Mouse (Mus musculus) small intestine, adult 2 months (tissue): ENCODE measurements around the gene Grm4. TPM values are rescaled to one million over a fixed set of nuclear protein-coding genes. Genes with fewer than 3 reads are reported as not detected.

Source experiments
- H3K27ac ChIP-seq: fragments of 200-500 bp; 2 replicates; pipeline ENCODE4 v1.5.1; 2012; ENCODE audit warnings: low read depth, low read length, control low read depth, inconsistent platforms; ENCODE audit not compliant: insufficient read depth
- H3K27me3 ChIP-seq: fragments of 200-500 bp; 2 replicates; pipeline ENCODE4 v1.6.1; 2012; ENCODE audit warnings: mild to moderate bottlenecking, moderate library complexity, low read length, inconsistent platforms; ENCODE audit not compliant: control insufficient read depth, insufficient read depth
- H3K36me3 ChIP-seq: fragments of 200-500 bp; 2 replicates; pipeline ENCODE4 v1.6.1; 2012; ENCODE audit warnings: mild to moderate bottlenecking, low read length, control low read depth, inconsistent platforms; ENCODE audit not compliant: control insufficient read depth, insufficient read depth
- H3K4me1 ChIP-seq: fragments of 200-500 bp; 2 replicates; pipeline ENCODE4 v1.6.1; 2012; ENCODE audit warnings: low read length, inconsistent platforms, mixed read lengths; ENCODE audit not compliant: control insufficient read depth, insufficient read depth, insufficient read length
- H3K4me3 ChIP-seq: fragments of 200-500 bp; 2 replicates; pipeline ENCODE4 v1.5.1; 2012; ENCODE audit warnings: low read depth, mild to moderate bottlenecking, control low read depth, inconsistent platforms, low read length, moderate library complexity
- CTCF ChIP-seq: fragments of 200-500 bp; IDR thresholded peaks from 2 replicates; pipeline ENCODE4 v1.5.1; 2012; ENCODE audit warnings: low read depth, mild to moderate bottlenecking, control low read depth, inconsistent platforms, low read length, moderate library complexity, mixed read lengths; ENCODE audit not compliant: insufficient replicate concordance, insufficient read length; ENCODE audit errors: extremely low read depth
- POLR2A ChIP-seq: fragments of 200-500 bp; IDR thresholded peaks from 2 replicates; pipeline ENCODE4 v1.6.1; 2012; ENCODE audit warnings: low read depth, mild to moderate bottlenecking, control low read depth, inconsistent platforms, low read length, moderate library complexity
- WGBS: fragments of 180-500 bp; shearing (Covaris S2); methylation state at CpG from one replicate; pipeline ENCODE4 v1.1.7; 2018; 5-methylcytosine and 5-hydroxymethylcytosine counted together
- polyA plus RNA-seq: library from polyadenylated mRNA; depleted of rRNA; stranded (reverse); fragments of >200 nt; gene quantifications from 2 replicates; pipeline ENCODE4 v1.2.3, GENCODE M21; 2012

Gene Grm4
- polyA plus RNA-seq, 1 experiment, result 4.1 TPM

DNA sequence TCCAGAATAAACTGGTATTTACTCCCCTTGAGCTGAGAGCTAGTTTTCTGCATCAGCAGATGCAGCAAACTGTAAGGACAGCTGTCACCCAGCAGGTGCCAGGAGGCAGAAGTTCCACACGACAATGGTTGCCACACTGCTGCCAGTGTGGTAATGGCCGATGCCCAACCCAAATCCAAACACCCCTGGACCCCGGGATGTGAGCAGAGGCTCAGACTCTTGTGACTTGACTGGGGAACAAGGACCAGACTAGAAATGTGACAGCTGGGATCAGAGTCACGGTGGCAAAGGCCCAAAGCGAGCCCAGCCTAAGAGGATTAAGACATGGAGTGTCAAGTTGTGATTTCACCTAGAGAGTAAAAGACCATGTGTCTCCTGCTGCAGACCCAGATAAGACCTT is 112.7 kb downstream of the Grm4 start:
- Histone ChIP-seq H3K27ac (no peak overlapping the region), H3K4me1 (no peaks in the 10 kb centered on the region), H3K36me3 (no peaks in the 10 kb centered on the region), H3K4me3 (no peak overlapping the region), H3K27me3 (0 out of 2 replicates have a peak, but pooled peaks cover 2% of the 10 kb centered on the region)
- no peak for TF ChIP-seq CTCF
- no peak for TF ChIP-seq POLR2A
- 69% methylated on average over 5 of the region's 5 CpGs for WGBS

DNA sequence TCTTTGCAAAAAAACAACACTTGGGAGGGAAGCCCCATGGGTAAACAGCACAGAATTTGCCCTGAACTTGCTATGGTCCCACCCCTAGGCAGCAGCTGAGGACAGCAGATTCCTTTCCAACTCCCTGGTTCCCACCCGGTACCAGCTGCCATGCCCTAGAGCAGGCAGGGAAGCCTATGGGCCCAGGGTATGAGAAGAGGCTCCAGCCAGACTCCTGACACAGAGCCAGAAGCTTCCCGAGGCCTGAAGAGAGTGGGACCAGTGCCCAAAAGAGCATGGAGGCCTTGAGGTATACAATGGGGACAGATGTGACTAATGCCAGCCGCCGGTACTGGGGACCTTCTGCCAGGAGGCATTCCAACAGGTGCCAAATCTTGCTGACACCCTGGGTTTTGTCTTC is 114.2 kb downstream of the Grm4 start:
- Histone ChIP-seq H3K27me3 (0 out of 2 replicates have a peak, but pooled peaks cover 2% of the 10 kb centered on the region), H3K36me3 (no peaks in the 10 kb centered on the region), H3K27ac (no peak overlapping the region), H3K4me3 (no peak overlapping the region), H3K4me1 (no peaks in the 10 kb centered on the region)
- TF ChIP-seq CTCF, result no peak
- TF ChIP-seq POLR2A, result no peak
- 71% methylated on average over 4 of the region's 4 CpGs for WGBS

DNA sequence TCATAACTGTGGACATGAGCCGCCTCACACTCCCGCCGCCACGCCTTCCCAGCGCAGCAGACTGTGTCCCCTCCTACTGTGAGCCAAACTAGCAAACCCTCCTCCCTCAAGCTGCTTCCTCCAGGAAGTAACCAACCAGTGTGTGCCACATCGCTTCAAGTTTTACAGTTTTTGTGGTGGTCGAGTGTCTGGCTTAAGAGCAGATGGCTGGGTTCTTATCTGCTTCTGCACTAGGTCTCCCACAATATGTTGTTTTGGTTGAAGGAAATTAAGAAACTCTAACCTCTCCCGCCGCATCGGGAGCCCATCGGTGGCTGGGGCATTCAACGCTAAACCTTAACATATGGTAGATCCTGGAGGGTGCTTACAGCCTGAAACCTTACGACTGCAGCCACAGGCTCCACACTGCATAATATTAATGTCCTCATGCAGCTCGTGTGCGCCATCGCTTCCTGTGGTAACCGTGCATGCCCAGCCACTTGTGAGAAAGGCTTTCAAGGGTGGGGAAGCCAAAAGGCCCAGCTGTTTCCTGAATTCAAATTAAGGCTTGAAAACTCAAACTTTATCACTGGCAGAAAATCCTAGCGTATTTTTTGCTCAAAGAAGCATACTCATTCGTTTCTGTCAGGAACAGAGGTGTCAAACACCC is 115.7 kb downstream of the Grm4 start:
- H3K27ac ChIP-seq, result no peak overlapping the region
- TF ChIP-seq POLR2A, result no peak
- TF ChIP-seq CTCF, result no peak
- H3K27me3 ChIP-seq, result 0 out of 2 replicates have a peak, but pooled peaks cover 2% of the 10 kb centered on the region
- WGBS, result 85% methylated on average over 19 of the region's 19 CpGs
- no peaks in the 10 kb centered on the region for H3K36me3 ChIP-seq
- no peaks in the 10 kb centered on the region for H3K4me1 ChIP-seq
- H3K4me3 ChIP-seq, result no peak overlapping the region

DNA sequence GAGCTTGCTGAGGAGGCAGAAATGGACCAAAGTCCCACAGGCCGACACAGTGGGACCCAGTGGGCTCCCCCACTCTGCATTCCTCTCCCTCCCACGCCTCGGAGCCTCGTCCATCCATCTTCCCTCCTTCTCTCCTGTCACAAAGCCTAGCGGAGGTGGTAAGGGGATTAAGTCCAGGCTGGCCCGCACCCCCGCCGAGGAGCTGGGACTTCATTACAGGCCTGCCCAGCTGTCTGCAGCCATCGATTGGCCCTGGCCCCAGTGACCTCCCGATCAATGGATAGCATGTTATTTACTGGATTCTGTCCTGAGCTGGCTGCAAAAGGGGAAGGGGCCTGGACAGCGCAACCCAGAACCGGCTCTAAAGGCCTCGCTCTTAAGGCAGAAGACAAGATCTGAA is 120.0 kb downstream of the Grm4 start:
- Histone ChIP-seq H3K4me3 (no peak overlapping the region), H3K27me3 (0 out of 2 replicates have a peak, but pooled peaks cover 2% of the 10 kb centered on the region), H3K4me1 (no peaks in the 10 kb centered on the region), H3K27ac (no peak overlapping the region), H3K36me3 (no peaks in the 10 kb centered on the region)
- no peak for TF ChIP-seq POLR2A
- no peak for TF ChIP-seq CTCF
- WGBS, result 39% methylated on average over 13 of the region's 13 CpGs

DNA sequence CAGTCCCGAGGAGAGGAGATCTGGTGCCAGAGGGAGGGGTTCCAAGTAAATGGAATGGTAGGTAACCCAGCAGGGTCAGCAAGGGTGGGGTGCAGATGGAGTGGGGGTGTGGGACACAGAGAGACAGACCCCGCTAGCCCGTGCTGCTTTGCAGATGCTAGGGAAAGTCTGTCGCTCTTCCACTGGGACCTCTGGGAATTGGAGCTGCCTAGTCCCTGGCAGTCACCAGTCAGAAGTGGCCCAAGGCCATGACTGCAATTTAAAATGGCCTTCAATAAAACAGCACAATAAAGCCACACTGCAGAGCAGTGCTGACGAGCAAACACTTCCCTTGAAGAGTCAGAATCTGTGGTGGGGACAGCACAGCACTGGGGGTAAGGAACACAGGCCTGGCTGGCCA is 127.3 kb downstream of the Grm4 start:
- Histone ChIP-seq H3K27ac (no peak overlapping the region), H3K27me3 (no peaks in the 10 kb centered on the region), H3K4me3 (no peak overlapping the region), H3K36me3 (no peaks in the 10 kb centered on the region), H3K4me1 (no peaks in the 10 kb centered on the region)
- 69% methylated on average over 5 of the region's 5 CpGs for WGBS
- no peak for TF ChIP-seq POLR2A

DNA sequence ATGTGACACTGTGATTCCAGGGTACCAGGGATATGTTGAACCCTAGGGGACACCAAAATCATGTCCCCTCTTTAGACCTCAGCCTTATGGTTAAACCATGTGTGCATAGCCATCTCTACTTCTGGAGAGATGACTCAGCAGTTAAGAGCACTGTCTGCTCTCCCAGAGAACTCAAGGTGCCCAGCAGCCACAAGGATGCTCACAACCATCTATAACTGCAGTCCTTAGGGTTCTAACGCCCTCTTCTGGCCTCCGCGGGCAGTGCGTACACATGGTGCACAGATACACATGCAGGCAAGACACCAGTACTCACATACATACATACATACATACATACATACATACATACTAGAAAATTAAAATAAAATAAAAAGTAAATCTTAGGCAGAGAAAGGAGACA is 127.8 kb downstream of the Grm4 start:
- Histone ChIP-seq H3K36me3 (no peaks in the 10 kb centered on the region), H3K4me1 (no peaks in the 10 kb centered on the region), H3K27ac (no peak overlapping the region), H3K4me3 (no peak overlapping the region), H3K27me3 (no peaks in the 10 kb centered on the region)
- 86% methylated on average over 4 of the region's 4 CpGs for WGBS
- TF ChIP-seq POLR2A (no peak), CTCF (no peak)

DNA sequence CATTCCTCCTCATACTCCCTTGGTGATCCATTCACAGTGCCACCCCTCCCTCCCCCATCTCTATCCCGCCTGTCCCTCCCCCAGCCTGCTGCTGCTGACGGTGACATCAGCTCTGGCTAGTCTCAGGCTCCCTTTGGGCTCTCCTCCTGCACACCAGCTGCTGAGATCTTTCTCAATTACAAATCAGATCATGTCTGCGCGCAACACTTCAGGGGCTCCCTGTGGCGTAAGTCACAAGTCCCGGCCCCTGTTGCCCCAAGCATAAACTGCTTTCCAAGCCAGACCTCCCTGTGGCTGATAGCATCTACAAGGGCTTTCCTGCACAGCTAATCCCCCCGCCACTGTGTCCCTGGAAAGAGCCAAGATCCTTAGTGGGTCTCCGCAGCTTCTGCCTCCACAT is 128.3 kb downstream of the Grm4 start:
- Histone ChIP-seq H3K27me3 (no peaks in the 10 kb centered on the region), H3K4me3 (no peak overlapping the region), H3K36me3 (no peaks in the 10 kb centered on the region), H3K27ac (no peak overlapping the region), H3K4me1 (peaks cover 1% of the 10 kb centered on the region; the same call in 1 of the 2 replicates)
- TF ChIP-seq POLR2A, result no peak
- no peak for TF ChIP-seq CTCF
- WGBS, result 66% methylated on average over 8 of the region's 8 CpGs
